Mouse (Mus musculus) layer of hippocampus, postnatal 25 days (tissue): Measurements from ENCODE around the gene Rtkn. TPM values are rescaled to one million over a fixed set of nuclear protein-coding genes. Genes with fewer than 3 reads are reported as not detected.

Source experiments
- DNase-seq, 2 experiments: peaks; one replicate each; pipeline ENCODE4 v3.0.0; 2022; ENCODE audit warnings: mixed read lengths in 2 of 2, low spot score in 1 of 2; ENCODE audit errors: extremely low spot score in 1 of 2
- microRNA-seq, 2 experiments: library from miRNA; unstranded; fragments of <30 nt; microRNA quantifications; one replicate each; pipeline ENCODE4 v1.2.0; 2021
- total RNA-seq, 2 experiments: library from RNA; stranded (reverse); gene quantifications; 2 replicates each; pipeline ENCODE4 v1.2.3; 2021

The Rtkn gene
- total RNA-seq, 2 experiments from 2014 or later, result 83.6 to 93.5 TPM

- DNase-seq, result peak; percentile 88 to 91
Observed at GRCm38 (mm10) chr6:83165607-83166242, 30.5 kb downstream of the Rtkn start, which contains the start of gene Dctn1. TSS of gene Dctn1 (plus strand) at chr6:83165920.

DNA sequence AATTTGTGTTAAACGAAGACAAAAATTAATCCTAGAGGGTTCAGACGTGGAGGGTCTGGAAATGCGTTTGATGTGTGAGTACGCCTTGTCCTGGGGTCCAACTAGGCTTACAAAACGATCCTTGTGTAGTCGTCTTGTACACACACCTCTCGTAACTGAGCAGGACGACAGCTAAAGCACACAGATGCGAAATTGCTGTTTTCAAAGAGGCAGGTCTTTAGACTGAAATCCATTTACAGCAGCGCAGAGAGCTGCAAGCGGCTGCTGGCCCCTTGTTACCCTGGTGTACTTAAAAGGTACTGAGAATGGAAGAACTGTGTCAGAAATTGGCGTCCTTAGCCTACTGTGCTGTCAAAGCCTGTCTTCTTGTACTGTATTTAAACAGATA is 31.0 kb downstream of the Rtkn start:
- no peak for DNase-seq

DNA sequence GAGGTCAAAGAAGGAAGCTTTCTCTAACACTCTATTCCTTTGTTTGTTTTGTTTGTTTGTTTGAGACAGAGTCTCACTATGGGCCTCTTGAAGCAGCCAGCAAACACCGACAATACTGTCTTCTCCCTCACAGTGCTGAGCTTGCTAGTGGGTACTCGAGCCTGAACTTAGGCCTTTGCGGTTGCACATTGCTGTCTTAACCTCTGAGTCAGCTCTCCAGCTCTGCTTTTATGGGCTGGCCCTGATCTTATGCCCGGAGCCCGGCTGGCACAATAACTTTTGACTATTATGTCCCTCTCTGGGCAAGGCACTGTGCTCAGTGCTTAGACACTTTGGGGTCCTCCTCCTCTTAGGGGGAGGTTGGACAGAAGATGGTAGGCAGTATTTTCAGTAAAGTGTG is 34.6 kb downstream of the Rtkn start:
- DNase-seq, result no peak

- no peak for DNase-seq
Observed at GRCm38 (mm10) chr6:83171063-83171462, 35.8 kb downstream of the Rtkn start.

DNA sequence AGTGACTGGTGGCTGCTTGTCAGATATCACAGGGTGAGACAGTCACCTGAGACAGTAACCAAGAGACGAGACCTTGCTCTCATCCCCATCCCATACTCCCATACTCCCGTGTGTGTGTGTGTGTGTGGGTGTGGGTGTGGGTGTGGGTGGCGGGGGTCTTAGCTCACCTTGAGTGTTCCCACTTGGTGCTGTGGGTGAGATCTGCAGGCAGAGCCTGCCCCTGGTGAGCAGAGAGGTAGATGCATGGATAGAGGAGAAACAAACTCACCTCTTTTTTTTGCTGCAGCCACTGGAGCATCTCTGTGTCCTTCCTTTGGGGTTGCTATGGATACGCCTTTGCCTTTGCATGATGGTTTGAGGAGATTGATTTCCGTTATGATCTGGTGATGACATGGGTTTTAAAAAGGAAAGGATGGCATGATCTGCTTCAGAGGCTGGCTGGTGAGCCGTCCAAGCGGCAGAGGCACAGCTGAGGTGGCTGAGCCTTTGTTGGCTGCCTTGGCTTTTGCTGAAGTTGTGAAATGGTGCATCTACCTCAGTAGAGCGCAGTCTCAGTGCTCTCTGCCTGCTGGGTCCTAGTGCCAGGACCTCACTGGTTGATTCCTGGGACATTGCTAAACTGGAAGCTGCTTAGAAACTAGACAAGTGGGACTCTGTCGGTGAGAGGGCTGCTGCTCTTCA is 37.1 kb downstream of the Rtkn start:
- peak; percentile 54 to 59 for DNase-seq

- no peak for DNase-seq
Observed at GRCm38 (mm10) chr6:83175996-83176395, 40.7 kb downstream of the Rtkn start.

GRCm38 (mm10) chr6:83179390-83180117 is 44.3 kb downstream of the Rtkn start:
- peak in 1 of 2 experiments; percentile 68 for DNase-seq

GRCm38 (mm10) chr6:83180605-83181004 is 45.3 kb downstream of the Rtkn start:
- no peak for DNase-seq

DNA sequence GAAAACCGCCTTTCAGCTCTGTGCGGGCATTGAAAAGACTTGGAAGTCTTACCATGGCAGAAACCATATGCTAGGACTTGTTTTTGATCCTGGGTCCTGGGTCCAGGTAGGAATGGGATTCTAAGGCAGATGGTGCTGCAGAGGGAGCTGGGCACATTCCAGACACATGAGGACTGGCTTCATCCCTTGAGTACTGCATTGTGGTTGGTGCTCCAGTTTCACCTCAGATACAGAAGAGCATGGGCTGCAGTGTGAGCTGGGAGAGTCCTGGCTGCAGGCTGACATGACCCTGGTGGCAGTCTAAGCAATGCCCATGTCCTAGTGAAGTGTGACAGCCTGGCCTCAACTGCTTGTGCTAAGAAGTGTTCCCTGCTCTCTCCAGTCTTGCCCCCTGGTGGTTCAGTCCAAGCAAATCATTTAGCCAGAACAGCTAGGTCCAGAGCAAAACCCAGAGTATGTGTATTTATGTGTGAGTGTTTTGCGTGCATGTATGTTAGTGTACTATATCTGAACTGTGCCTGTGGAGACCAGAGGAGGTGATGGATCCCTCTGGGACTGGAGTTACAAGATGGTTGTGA is 49.7 kb downstream of the Rtkn start:
- no peak for DNase-seq

DNA sequence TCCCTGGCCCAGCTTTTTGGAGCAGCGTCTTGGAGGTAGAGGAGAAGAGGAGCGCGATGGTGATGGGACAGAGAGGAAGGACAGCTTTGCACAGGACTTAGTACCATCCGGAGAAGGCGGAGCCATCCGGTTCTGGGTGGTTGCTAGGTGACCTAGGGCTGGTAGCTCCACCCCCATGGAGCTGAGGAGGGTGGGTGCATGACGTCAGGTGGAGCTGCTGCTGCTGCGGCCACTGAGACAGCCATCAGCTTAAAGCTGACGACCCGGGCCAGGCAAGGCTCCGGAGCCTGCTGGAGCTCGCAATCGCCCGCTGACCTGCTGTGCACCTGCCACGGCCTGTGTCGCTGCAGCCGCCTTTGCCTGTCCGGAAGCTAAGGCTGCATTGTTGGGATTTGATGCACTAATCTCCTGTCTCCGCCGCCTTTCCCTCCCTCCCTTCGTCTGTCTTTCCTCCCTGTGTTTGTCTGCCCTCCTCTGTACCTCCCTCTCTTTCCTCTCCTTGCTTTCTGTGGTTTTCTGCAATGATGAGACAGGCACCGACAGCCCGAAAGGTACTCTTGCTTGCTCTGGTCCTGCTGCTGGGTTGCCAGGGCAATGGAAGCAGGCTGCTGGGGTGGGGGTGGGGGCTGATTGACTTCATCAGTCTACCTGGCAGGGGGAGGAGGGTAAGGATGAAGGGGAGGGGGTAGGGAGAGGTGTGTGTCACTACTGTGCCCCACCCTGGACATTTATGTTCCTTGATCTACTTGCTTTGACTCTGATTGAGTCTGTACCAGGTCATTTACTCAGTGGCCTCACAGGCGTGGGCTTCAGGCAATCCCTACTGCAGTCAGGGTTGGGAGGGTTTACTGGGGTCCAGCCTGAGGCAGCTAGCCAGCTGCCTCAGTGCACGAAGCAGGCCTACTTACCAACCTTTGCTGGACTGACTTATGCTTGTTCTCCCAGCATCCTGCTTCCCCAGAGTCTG is 50.9 kb downstream of the Rtkn start:
- peak; percentile 71 to 72 for DNase-seq

DNA sequence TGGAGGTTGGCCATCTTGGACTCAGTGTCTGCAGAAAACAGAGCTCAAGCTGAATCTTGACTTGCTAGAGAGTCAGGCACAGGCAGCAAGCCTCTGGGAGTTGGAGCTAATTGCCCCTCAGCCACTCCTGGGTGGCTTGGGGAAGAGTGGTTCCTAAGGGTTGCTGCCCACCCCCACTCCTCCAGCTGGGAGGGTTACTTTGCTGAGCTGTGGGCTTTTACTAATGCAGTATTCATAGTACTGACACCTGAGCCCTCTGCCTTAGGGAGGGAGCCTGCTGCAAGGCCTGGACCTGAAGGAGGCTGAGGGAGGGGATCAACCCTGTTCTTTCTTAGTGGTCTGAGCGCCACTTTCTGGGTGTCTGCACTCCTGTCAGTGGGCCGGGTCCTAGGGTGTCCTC is 51.7 kb downstream of the Rtkn start:
- no peak for DNase-seq

GRCm38 (mm10) chr6:83193571-83193970 is 58.3 kb downstream of the Rtkn start:
- no peak for DNase-seq

GRCm38 (mm10) chr6:83197345-83198004 is 62.2 kb downstream of the Rtkn start:
- peak; percentile 64 to 69 for DNase-seq

Small RNA genes lying within 50 kb of the gene (microRNA-seq; reads per million reads assigned to microRNA genes)
- 0 reads per million in 2 experiments for gene Mir3470a

Other genes with a start within 250 kb of the Rtkn start
- gene Sema4f, start 195.7 kb upstream of the Rtkn start, total RNA-seq, result 10 to 100 TPM; 37.8 to 37.9 TPM
- under 1 TPM in 1 of 2 experiments, not detected in 1; 0.34 TPM for gene M1ap, start 188.6 kb upstream of the Rtkn start, total RNA-seq
- 1 to 10 TPM; 1.9 to 2.5 TPM for gene Dok1, start 102.0 kb upstream of the Rtkn start, total RNA-seq
- gene Loxl3, start 101.3 kb upstream of the Rtkn start, total RNA-seq, result 1 to 10 TPM; 3.3 to 3.9 TPM
- 100 to 1,000 TPM; 115 to 121 TPM for gene Aup1, start 80.9 kb upstream of the Rtkn start, total RNA-seq
- gene Htra2, start 80.2 kb upstream of the Rtkn start, total RNA-seq, result 10 to 100 TPM; 51.8 to 52.7 TPM
- 1 to 10 TPM in 1 of 2 experiments, under 1 TPM in 1; 0.81 to 1.1 TPM for gene Dqx1, start 77.6 kb upstream of the Rtkn start, total RNA-seq
- gene Tlx2, start 65.2 kb upstream of the Rtkn start, total RNA-seq, result not detected
- 10 to 100 TPM; 30.3 to 33.0 TPM for gene Pcgf1, start 57.6 kb upstream of the Rtkn start, total RNA-seq
- gene Lbx2, start 49.1 kb upstream of the Rtkn start, total RNA-seq, result under 1 TPM in 1 of 2 experiments, not detected in 1; 0.77 TPM
- gene Ccdc142, start 33.9 kb upstream of the Rtkn start, total RNA-seq, result 10 to 100 TPM in 1 of 2 experiments, 1 to 10 TPM in 1; 5.8 to 10.7 TPM
- 1 to 10 TPM; 5.4 to 8.2 TPM for gene Gm42688, start 33.8 kb upstream of the Rtkn start, total RNA-seq
- gene Mrpl53, start 26.4 kb upstream of the Rtkn start, total RNA-seq, result 10 to 100 TPM; 67.0 to 67.7 TPM
- gene Mogs, start 20.0 kb upstream of the Rtkn start, total RNA-seq, result 10 to 100 TPM; 25.7 to 28.9 TPM
- gene Wbp1, start 13.9 kb upstream of the Rtkn start, total RNA-seq, result 10 to 100 TPM; 54.3 to 58.0 TPM
- gene Ino80b, start 10.0 kb upstream of the Rtkn start, total RNA-seq, result 10 to 100 TPM; 24.0 to 26.2 TPM
- 10 to 100 TPM; 25.1 to 28.4 TPM for gene Wdr54, start 20.9 kb downstream of the Rtkn start, total RNA-seq
- gene 1700003E16Rik, start 20.9 kb downstream of the Rtkn start, total RNA-seq, result 10 to 100 TPM; 22.1 to 25.0 TPM
- 100 to 1,000 TPM; 371 to 399 TPM for gene Dctn1, start 30.5 kb downstream of the Rtkn start, total RNA-seq
- gene Slc4a5, start 84.4 kb downstream of the Rtkn start, total RNA-seq, result under 1 TPM; 0.30 to 0.66 TPM
- gene Mthfd2, start 190.4 kb downstream of the Rtkn start, total RNA-seq, result 1 to 10 TPM; 5.3 to 7.2 TPM
- 10 to 100 TPM; 19.3 to 19.5 TPM for gene Mob1a, start 190.6 kb downstream of the Rtkn start, total RNA-seq
- 10 to 100 TPM; 49.2 to 51.6 TPM for gene Bola3, start 213.7 kb downstream of the Rtkn start, total RNA-seq